ENCODE assay signal across 8 mouse cellular contexts in genomic region chr12:8351025-8351903, GRCm38 (mm10). TPM values are rescaled to one million over a fixed set of nuclear protein-coding genes. Genes with fewer than 3 reads are reported as not detected.
DNase-seq lines count a peak whose midpoint lies in the region; ATAC-seq and TF ChIP-seq lines count a peak whose summit lies in the region.

No protein-coding gene starts in this region.

- no peak overlapping the region for H3K9ac ChIP-seq in intestine, postnatal 0 days (ENCODE audit: low read depth, low read length)
- no peak overlapping the region for H3K9ac ChIP-seq in midbrain, embryonic 15.5 days

- H3K27ac ChIP-seq in layer of hippocampus, adult 2 months = peak overlapping the region; percentile 84; the same call in 1 of the 2 replicates
- peak overlapping the region; percentile 35; the same call in 1 of the 2 replicates for H3K27ac ChIP-seq in intestine, postnatal 0 days (ENCODE audit: low read depth, low read length)
- H3K27ac ChIP-seq in midbrain, embryonic 15.5 days = no peak overlapping the region

- 43% methylated on average over 4 of the region's 4 CpGs for WGBS in intestine, postnatal 0 days
- WGBS in midbrain, embryonic 15.5 days = 51% methylated on average over 4 of the region's 4 CpGs

- no peak overlapping the region for H3K4me2 ChIP-seq in intestine, postnatal 0 days (replicated peaks; ENCODE audit: low read depth)
- H3K4me2 ChIP-seq in midbrain, embryonic 15.5 days = no peak overlapping the region

- H3K9me3 ChIP-seq in intestine, postnatal 0 days (ENCODE audit: control insufficient read depth) = no peaks in the 10 kb centered on the region
- no peaks in the 10 kb centered on the region for H3K9me3 ChIP-seq in midbrain, embryonic 15.5 days

- 0 out of 2 replicates have a peak, but pooled peaks have one; percentile 6 for ATAC-seq in intestine, postnatal 0 days
- no peak for ATAC-seq in midbrain, embryonic 15.5 days (replicated peaks)

- DNase-seq in layer of hippocampus, adult 2 months (ENCODE audit: low spot score in 2 of 2) = no peak
- no peak for DNase-seq in layer of hippocampus, postnatal 10 days (ENCODE audit: low spot score in 2 of 2)
- DNase-seq in c-Kit-positive CD71-negative TER-119-negative erythroid progenitor cells, embryonic 14.5 days (ENCODE audit: low read depth) = peak; percentile 41
- DNase-seq in lung, postnatal 36 days = peak; percentile 91
- DNase-seq in urinary bladder, adult 18-20 months (ENCODE audit: low spot score in 2 of 2) = no peak
- no peak for DNase-seq in cerebellum, adult 9-10 months

- H3K36me3 ChIP-seq in intestine, postnatal 0 days (ENCODE audit: control insufficient read depth, insufficient read depth) = no peaks in the 10 kb centered on the region; the same call in 1 of the 2 replicates
- H3K36me3 ChIP-seq in midbrain, embryonic 15.5 days (replicated peaks) = no peaks in the 10 kb centered on the region

- H3K4me3 ChIP-seq in layer of hippocampus, adult 2 months = no peak overlapping the region
- no peak overlapping the region for H3K4me3 ChIP-seq in intestine, postnatal 0 days (ENCODE audit: low read depth, low read length)
- no peak overlapping the region for H3K4me3 ChIP-seq in midbrain, embryonic 15.5 days

- no peaks in the 10 kb centered on the region for H3K4me1 ChIP-seq in intestine, postnatal 0 days (replicated peaks; ENCODE audit: control insufficient read depth, insufficient read depth, low read length)
- H3K4me1 ChIP-seq in midbrain, embryonic 15.5 days = no peaks in the 10 kb centered on the region

- H3K27me3 ChIP-seq in intestine, postnatal 0 days (replicated peaks; ENCODE audit: control insufficient read depth, insufficient read depth, low read length) = no peaks in the 10 kb centered on the region
- no peaks in the 10 kb centered on the region for H3K27me3 ChIP-seq in midbrain, embryonic 15.5 days (replicated peaks)

- TF ChIP-seq CTCF in layer of hippocampus, adult 2 months (conservative IDR thresholded peaks at IDR 0.05) = no peak
- no peak for TF ChIP-seq CTCF in intestine, postnatal 0 days (IDR thresholded peaks at IDR 0.05; ENCODE audit: low read depth)

RNA-seq across cellular contexts. Expression of gene Hs1bp3, which starts 38.0 kb away (rescaled TPM):
- total RNA-seq in layer of hippocampus, adult 2 months (2021) = 10 to 100 TPM; 12.2 to 15.1 TPM
- 10 to 100 TPM; 10.5 to 12.0 TPM for total RNA-seq in layer of hippocampus, postnatal 10 days (2021)
- polyA plus RNA-seq in intestine, postnatal 0 days (2015; fragmentation: Nextera tagmentation; extraction: Ambion mirVana) = 20.5 and 22.2 TPM in 2 replicates
- polyA plus RNA-seq in midbrain, embryonic 15.5 days (2015; fragmentation: Nextera tagmentation; extraction: Ambion mirVana) = 8.9 and 10.8 TPM in 2 replicates

RNA-seq across cellular contexts. Expression of gene Gdf7, which starts 49.5 kb away (rescaled TPM):
- total RNA-seq in layer of hippocampus, adult 2 months (2021) = not detected
- total RNA-seq in layer of hippocampus, postnatal 10 days (2021) = not detected
- not detected in 2 replicates for polyA plus RNA-seq in intestine, postnatal 0 days (2015; fragmentation: Nextera tagmentation; extraction: Ambion mirVana)
- polyA plus RNA-seq in midbrain, embryonic 15.5 days (2015; fragmentation: Nextera tagmentation; extraction: Ambion mirVana) = 0.19 and 0.23 TPM in 2 replicates

Comparison
In these comparisons a context has a peak if more than half of its experiments do, and no peak if none do; other contexts are left out.
1. DNase-seq: peak in c-Kit-positive CD71-negative TER-119-negative erythroid progenitor cells, embryonic 14.5 days (single experiment) and lung, postnatal 36 days (single experiment); none in layer of hippocampus, adult 2 months (0 of 2), layer of hippocampus, postnatal 10 days (0 of 2), urinary bladder, adult 18-20 months (0 of 2) and cerebellum, adult 9-10 months (single experiment).